Comparison of ENCODE assay signal across 24 mouse cellular contexts in the genomic region with DNA sequence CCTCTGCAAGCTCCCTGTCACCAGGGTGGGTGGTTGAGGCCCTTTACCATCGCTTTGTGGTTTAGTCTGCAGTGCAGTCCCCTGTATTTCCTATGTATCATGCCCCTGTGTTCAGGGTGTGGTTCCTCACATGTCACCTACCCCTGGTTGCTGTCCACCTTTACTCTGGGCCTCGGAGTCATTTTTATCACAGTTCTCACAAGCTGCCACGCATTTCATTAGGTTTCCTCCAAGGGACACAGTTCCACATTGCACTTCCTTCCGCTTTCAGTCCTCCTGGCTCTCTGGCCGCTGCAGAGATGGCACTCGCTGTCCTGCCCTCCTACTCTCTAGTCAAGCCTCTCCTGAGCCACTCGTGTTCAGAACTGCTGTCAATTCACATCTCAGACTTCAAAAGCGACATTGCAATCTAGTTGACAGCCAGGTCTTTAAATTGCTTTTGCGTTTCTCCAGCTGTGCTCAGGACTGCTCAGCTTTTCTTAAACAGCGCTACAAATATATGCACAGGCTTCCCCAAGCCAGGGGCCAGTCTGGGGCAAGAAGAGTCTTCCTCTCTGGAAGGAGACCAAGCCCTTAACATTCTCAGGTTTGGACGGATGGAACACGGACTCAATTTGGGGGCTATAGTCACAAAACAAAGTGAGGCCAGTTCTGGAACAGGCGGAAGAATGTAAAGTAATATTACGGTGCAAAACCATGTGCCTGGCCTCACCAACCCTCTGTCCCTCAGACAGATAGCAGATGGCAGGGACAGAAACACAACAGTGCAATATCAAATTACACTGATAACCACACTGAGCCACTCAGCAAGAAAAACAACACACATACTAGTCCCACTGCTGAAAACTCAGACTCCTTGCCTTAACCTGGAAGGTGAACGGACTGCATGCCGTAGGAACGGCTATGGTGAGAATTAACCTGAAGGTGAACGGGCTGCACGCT. TPM values are rescaled to one million over a fixed set of nuclear protein-coding genes. Genes with fewer than 3 reads are reported as not detected.
DNase-seq lines count a peak whose midpoint lies in the region; ATAC-seq and TF ChIP-seq lines count a peak whose summit lies in the region.
"Had no signal": no experiment of that assay in that cellular context is flagged by ENCODE, and none has a peak within 500 bp of the region (broad histone marks: within the 10 kb centered on the region; RNA-seq: fewer than 3 reads in every experiment).

No protein-coding gene starts in this region.

- H3K4me2 ChIP-seq in heart, embryonic 14.5 days (ENCODE audit: low read length), result peak overlapping the region; percentile 12; the same call in 1 of the 2 replicates
- H3K4me2 ChIP-seq: embryonic facial prominence, embryonic 12.5 days; forebrain, embryonic 15.5 days; hindbrain, embryonic 15.5 days; midbrain, embryonic 13.5 days; neural tube, embryonic 15.5 days had no signal

- no peak for TF ChIP-seq CTCF in layer of hippocampus, adult 2 months (conservative IDR thresholded peaks at IDR 0.05)
- no peak for TF ChIP-seq CTCF in cerebellum, adult 2 months (IDR thresholded peaks at IDR 0.05; ENCODE audit: borderline replicate concordance, insufficient read depth, low read depth, low read length)

- peak overlapping the region; percentile 39; the same call in 1 of the 2 replicates for H3K27ac ChIP-seq in layer of hippocampus, adult 2 months
- peak overlapping the region in 1 of 2 experiments; percentile 10; a peak in 1 of 4 replicates for H3K27ac ChIP-seq in heart, embryonic 14.5 days (replicated peaks in 1 of 2; ENCODE audit: control insufficient read depth in 1 of 2, insufficient read depth in 1 of 2, low read depth in 2 of 2, low read length in 2 of 2)
- H3K27ac ChIP-seq in cerebellum, adult 2 months (ENCODE audit: insufficient read depth, low read length), result no peak overlapping the region
- H3K27ac ChIP-seq: embryonic facial prominence, embryonic 12.5 days; forebrain, embryonic 15.5 days; hindbrain, embryonic 15.5 days; kidney, postnatal 0 days; midbrain, embryonic 13.5 days; neural tube, embryonic 15.5 days; stomach, postnatal 0 days had no signal

- TF ChIP-seq POLR2A in cerebellum, adult 2 months (IDR thresholded peaks at IDR 0.05; ENCODE audit: borderline replicate concordance, insufficient read depth, low read length), result no peak

- peaks cover 13 to 15% of the 10 kb centered on the region in 2 experiments for H3K4me1 ChIP-seq in heart, embryonic 14.5 days (ENCODE audit: control insufficient read depth in 2 of 2, insufficient read depth in 2 of 2, low read length in 2 of 2)
- no peaks in the 10 kb centered on the region for H3K4me1 ChIP-seq in cerebellum, adult 2 months (ENCODE audit: control insufficient read depth, insufficient read depth, low read length)
- H3K4me1 ChIP-seq: embryonic facial prominence, embryonic 12.5 days; forebrain, embryonic 15.5 days; hindbrain, embryonic 15.5 days; midbrain, embryonic 13.5 days; neural tube, embryonic 15.5 days had no signal

- peak overlapping the region; percentile 8; the same call in 1 of the 2 replicates for H3K9ac ChIP-seq in heart, embryonic 14.5 days (ENCODE audit: low read length)
- H3K9ac ChIP-seq: embryonic facial prominence, embryonic 12.5 days; forebrain, embryonic 15.5 days; hindbrain, embryonic 15.5 days; midbrain, embryonic 13.5 days; neural tube, embryonic 15.5 days had no signal

- H3K4me3 ChIP-seq in layer of hippocampus, adult 2 months, result no peak overlapping the region
- no peak overlapping the region for H3K4me3 ChIP-seq in heart, embryonic 14.5 days (ENCODE audit: control insufficient read depth in 1 of 2, insufficient read depth in 1 of 2, low read depth in 1 of 2, low read length in 2 of 2)
- H3K4me3 ChIP-seq in cerebellum, adult 2 months (replicated peaks; ENCODE audit: insufficient read depth, low read depth, low read length), result no peak overlapping the region
- H3K4me3 ChIP-seq: embryonic facial prominence, embryonic 12.5 days; forebrain, embryonic 15.5 days; hindbrain, embryonic 15.5 days; midbrain, embryonic 13.5 days; myocyte; neural tube, embryonic 15.5 days had no signal

- 46% methylated on average over 19 of the region's 19 CpGs for WGBS in heart, embryonic 14.5 days
- WGBS in cerebellum, adult 2 months, result 82% methylated on average over 19 of the region's 19 CpGs

- H3K36me3 ChIP-seq in heart, embryonic 14.5 days (ENCODE audit: control insufficient read depth, insufficient read depth, low read length), result peaks cover 94% of the 10 kb centered on the region

- no peak for ATAC-seq in heart, embryonic 14.5 days (ENCODE audit: insufficient number of reproducible peaks, insufficient read depth, low FRiP score, low read depth)
- ATAC-seq: forebrain, embryonic 15.5 days; midbrain, embryonic 13.5 days had no signal

- DNase-seq in heart, adult 11 months, result peak; percentile 92
- no peak for DNase-seq in heart, postnatal 4 days
- DNase-seq in layer of hippocampus, adult 2 months (ENCODE audit: low spot score in 2 of 2), result no peak
- no peak for DNase-seq in layer of hippocampus, adult 8-10 months (ENCODE audit: low spot score in 2 of 2)
- DNase-seq in retina, embryonic 14.5 days (ENCODE audit: low spot score), result peak; percentile 52
- DNase-seq in cerebellum, adult 2 months, result no peak
- no peak for DNase-seq in cerebellum, postnatal 10 days
- DNase-seq: adrenal gland, adult 8-10 months; cerebellum, adult 8-10 months; kidney, adult 11 months; liver; lung, adult 2 months; lung, postnatal 4 days; thymus, postnatal 14 days had no signal

- H3K9me3 ChIP-seq in heart, embryonic 14.5 days (ENCODE audit: control insufficient read depth, low read length), result no peaks in the 10 kb centered on the region
- H3K9me3 ChIP-seq: embryonic facial prominence, embryonic 12.5 days; forebrain, embryonic 15.5 days; hindbrain, embryonic 15.5 days; midbrain, embryonic 13.5 days; neural tube, embryonic 15.5 days had no signal

- H3K27me3 ChIP-seq in heart, embryonic 14.5 days (ENCODE audit: control insufficient read depth, insufficient read depth, low read length), result no peaks in the 10 kb centered on the region
- H3K27me3 ChIP-seq in cerebellum, adult 2 months (ENCODE audit: control insufficient read depth, insufficient read depth, low read length), result no peaks in the 10 kb centered on the region
- H3K27me3 ChIP-seq: CH12.LX; embryonic facial prominence, embryonic 12.5 days; forebrain, embryonic 15.5 days; hindbrain, embryonic 15.5 days; midbrain, embryonic 13.5 days; neural tube, embryonic 15.5 days had no signal

RNA-seq across cellular contexts. Expression of gene Clec2l, which starts 51.4 kb away (rescaled TPM):
- 1 to 10 TPM; 4.8 to 4.9 TPM for total RNA-seq in heart, postnatal 4 days (2021)
- total RNA-seq in layer of hippocampus, adult 2 months (2021), result 10 to 100 TPM; 52.1 to 59.8 TPM
- 10 to 100 TPM; 44.2 to 56.9 (median 49.1) TPM for total RNA-seq in layer of hippocampus, adult 8-10 months (2022)
- 2.3 and 2.4 TPM in 2 replicates for polyA plus RNA-seq in heart, embryonic 14.5 days (2014; fragmentation: Nextera tagmentation; extraction: Ambion mirVana)
- polyA plus RNA-seq in cerebellum, adult 2 months (2012; rRNA removed), result 226 and 246 TPM in 2 replicates

Comparison
In these comparisons a context has a peak if more than half of its experiments do, and no peak if none do; other contexts are left out.
1. DNase-seq: peak in heart, adult 11 months (single experiment) and retina, embryonic 14.5 days (single experiment); none in heart, postnatal 4 days (single experiment), layer of hippocampus, adult 2 months (0 of 2), layer of hippocampus, adult 8-10 months (0 of 2), cerebellum, adult 2 months (0 of 2) and cerebellum, postnatal 10 days (0 of 2).
2. RNA of gene Clec2l, which starts 51.4 kb away (total RNA-seq): 52.1 to 59.8 TPM in layer of hippocampus, adult 2 months and 44.2 to 56.9 TPM in layer of hippocampus, adult 8-10 months; 4.8 to 4.9 TPM in heart, postnatal 4 days; every median in the first group is over 4 times any median in the second.